Mouse (Mus musculus) limb, embryonic 12.5 days (tissue): ENCODE data around the gene Rasa2. TPM values are rescaled to one million over a fixed set of nuclear protein-coding genes. Genes with fewer than 3 reads are reported as not detected.
"Not testable (repeated sequence)": the region's sequence is repeated elsewhere in the genome, so short reads cannot be mapped to it uniquely, and the experiment has no call there.

Experiments used
- ATAC-seq: fragments of 200-750 bp; cut with Nextera tagmentation; 2 replicates; pipeline ENCODE4 v1.8.0; 2017; ENCODE audit warnings: low read depth, moderate TSS enrichment; ENCODE audit not compliant: insufficient number of reproducible peaks, insufficient read depth, low FRiP score, low TSS enrichment
- H3K27ac ChIP-seq: fragments of 300-500 bp; sonication (generic); 2 replicates; pipeline ENCODE4 v1.5.1; 2016; ENCODE audit warnings: mild to moderate bottlenecking, moderate library complexity
- H3K27me3 ChIP-seq: fragments of 300-500 bp; sonication (generic); 2 replicates; pipeline ENCODE4 v1.6.1; 2016; ENCODE audit warnings: mild to moderate bottlenecking, moderate library complexity
- H3K36me3 ChIP-seq: fragments of 300-500 bp; sonication (generic); 2 replicates; pipeline ENCODE4 v1.6.1; 2016; ENCODE audit warnings: mild to moderate bottlenecking, moderate library complexity
- H3K4me1 ChIP-seq: fragments of 300-500 bp; sonication (generic); replicated peaks from 2 replicates; pipeline ENCODE4 v1.6.1; 2016
- H3K4me2 ChIP-seq: fragments of 300-500 bp; sonication (generic); 2 replicates; pipeline ENCODE4 v1.6.1; 2016; ENCODE audit warnings: mild to moderate bottlenecking, moderate library complexity
- H3K4me3 ChIP-seq: fragments of 300-500 bp; sonication (generic); replicated peaks from 2 replicates; pipeline ENCODE4 v1.5.1; 2016; ENCODE audit warnings: mild to moderate bottlenecking
- H3K9ac ChIP-seq: fragments of 300-500 bp; sonication (generic); replicated peaks from 2 replicates; pipeline ENCODE4 v1.6.1; 2016; ENCODE audit warnings: mild to moderate bottlenecking, moderate library complexity
- H3K9me3 ChIP-seq: fragments of 300-500 bp; sonication (generic); 2 replicates; pipeline ENCODE4 v1.6.1; 2016; ENCODE audit warnings: mild to moderate bottlenecking, moderate library complexity
- WGBS: fragments of 180-500 bp; shearing (Covaris S2); methylation state at CpG from one replicate; pipeline ENCODE4 v1.1.7; 2016; 5-methylcytosine and 5-hydroxymethylcytosine counted together
- polyA plus RNA-seq: library from polyadenylated mRNA; unstranded; fragments of >200 nt; fragmentation: Nextera tagmentation; extraction: Ambion mirVana; gene quantifications from 2 replicates; pipeline ENCODE4 v1.2.1, GENCODE M21; 2016

Rasa2 gene
- polyA plus RNA-seq, 1 experiment from 2014 or later, result 24.0 TPM

GRCm38 (mm10) chr9:96537615-96537919 lies 93.8 kb downstream of the Rasa2 start:
- no peak for ATAC-seq
- no peak overlapping the region for H3K27ac ChIP-seq

GRCm38 (mm10) chr9:96536895-96537614 lies 94.4 kb downstream of the Rasa2 start:
- ATAC-seq, result peak; percentile 67
- Histone ChIP-seq H3K27ac (peak overlapping the region; percentile 56; the same call in 1 of the 2 replicates), H3K27me3 (no peaks in the 10 kb centered on the region)

More at GRCm38 (mm10) chr9:96537615-96537919, 93.8 kb downstream of the Rasa2 start:
- H3K27me3 ChIP-seq, result no peaks in the 10 kb centered on the region
- H3K9me3 ChIP-seq, result no peaks in the 10 kb centered on the region
- WGBS, result 93% methylated on average over 6 of the region's 6 CpGs
- peaks cover 20% of the 10 kb centered on the region for H3K4me1 ChIP-seq
- H3K36me3 ChIP-seq, result peaks cover 17% of the 10 kb centered on the region
- no peak overlapping the region for H3K9ac ChIP-seq
- peak overlapping the region; percentile 74 for H3K4me2 ChIP-seq
- H3K4me3 ChIP-seq, result 0 out of 2 replicates have a peak overlapping the region, but pooled peaks have one; percentile 45

GRCm38 (mm10) chr9:96536093-96536492 lies 95.3 kb downstream of the Rasa2 start:
- 90% methylated on average over 4 of the region's 4 CpGs for WGBS
- H3K4me3 ChIP-seq, H3K36me3 ChIP-seq, H3K4me2 ChIP-seq, H3K27me3 ChIP-seq, H3K27ac ChIP-seq, H3K9me3 ChIP-seq, ATAC-seq, H3K9ac ChIP-seq: not testable (repeated sequence)
- H3K4me1 ChIP-seq, result peaks cover 25% of the 10 kb centered on the region

More at GRCm38 (mm10) chr9:96536895-96537614, 94.4 kb downstream of the Rasa2 start:
- Histone ChIP-seq H3K4me2 (peak overlapping the region; percentile 74), H3K36me3 (peaks cover 12% of the 10 kb centered on the region), H3K9ac (peak overlapping the region; percentile 76), H3K4me1 (peaks cover 21% of the 10 kb centered on the region), H3K4me3 (peak overlapping the region; percentile 45), H3K9me3 (no peaks in the 10 kb centered on the region)
- 21% methylated on average over 37 of the region's 37 CpGs for WGBS

- Histone ChIP-seq H3K4me1 (peaks cover 31% of the 10 kb centered on the region), H3K9me3 (no peaks in the 10 kb centered on the region), H3K27me3 (no peaks in the 10 kb centered on the region), H3K36me3 (no peaks in the 10 kb centered on the region), H3K9ac (no peak overlapping the region), H3K27ac (no peak overlapping the region), H3K4me3 (no peak overlapping the region), H3K4me2 (no peak overlapping the region)
- no peak for ATAC-seq
- 88% methylated on average over 6 of the region's 6 CpGs for WGBS
These were observed 96.0 kb downstream of the Rasa2 start for GRCm38 (mm10) chr9:96535431-96535830.

GRCm38 (mm10) chr9:96534256-96534655 lies 97.2 kb downstream of the Rasa2 start:
- no peak overlapping the region for H3K27ac ChIP-seq
- H3K9ac ChIP-seq, result no peak overlapping the region
- H3K4me1 ChIP-seq, result peaks cover 38% of the 10 kb centered on the region
- no peaks in the 10 kb centered on the region for H3K36me3 ChIP-seq
- no peaks in the 10 kb centered on the region for H3K27me3 ChIP-seq
- ATAC-seq, result no peak
- H3K4me3 ChIP-seq, result no peak overlapping the region
- H3K9me3 ChIP-seq, result no peaks in the 10 kb centered on the region
- 81% methylated on average over 4 of the region's 4 CpGs for WGBS
- H3K4me2 ChIP-seq, result no peak overlapping the region

- no peak for ATAC-seq
- H3K4me3 ChIP-seq, result no peak overlapping the region
- no peak overlapping the region for H3K4me2 ChIP-seq
- no peaks in the 10 kb centered on the region for H3K9me3 ChIP-seq
- H3K9ac ChIP-seq, result no peak overlapping the region
- no peaks in the 10 kb centered on the region for H3K27me3 ChIP-seq
- no peaks in the 10 kb centered on the region for H3K36me3 ChIP-seq
- H3K4me1 ChIP-seq, result peaks cover 38% of the 10 kb centered on the region
- 85% methylated on average over 6 of the region's 6 CpGs for WGBS
- 0 out of 2 replicates have a peak overlapping the region, but pooled peaks have one; percentile 17 for H3K27ac ChIP-seq
These were observed 97.9 kb downstream of the Rasa2 start for GRCm38 (mm10) chr9:96533476-96533875.

GRCm38 (mm10) chr9:96532531-96532930 lies 98.9 kb downstream of the Rasa2 start:
- Histone ChIP-seq H3K9me3 (no peaks in the 10 kb centered on the region), H3K4me3 (no peak overlapping the region), H3K27me3 (no peaks in the 10 kb centered on the region), H3K27ac (peak overlapping the region; percentile 41; the same call in 1 of the 2 replicates), H3K36me3 (no peaks in the 10 kb centered on the region), H3K4me1 (peaks cover 36% of the 10 kb centered on the region), H3K4me2 (no peak overlapping the region), H3K9ac (no peak overlapping the region)
- 71% methylated on average over 4 of the region's 4 CpGs for WGBS
- ATAC-seq, result no peak

GRCm38 (mm10) chr9:96530674-96531081 lies 100.7 kb downstream of the Rasa2 start:
- Histone ChIP-seq H3K4me3 (no peak overlapping the region; the same call in 1 of the 2 replicates), H3K9ac (no peak overlapping the region), H3K27me3 (no peaks in the 10 kb centered on the region), H3K4me2 (peak overlapping the region; percentile 29), H3K9me3 (no peaks in the 10 kb centered on the region), H3K4me1 (peaks cover 26% of the 10 kb centered on the region), H3K36me3 (no peaks in the 10 kb centered on the region), H3K27ac (peak overlapping the region; percentile 12; the same call in 1 of the 2 replicates)
- peak; percentile 76; the same call in 1 of the 2 replicates for ATAC-seq
- WGBS, result 16% methylated on average over 11 of the region's 11 CpGs

- Histone ChIP-seq H3K4me2 (peak overlapping the region; percentile 29), H3K27ac (peak overlapping the region; percentile 12; the same call in 1 of the 2 replicates)
These were observed 101.3 kb downstream of the Rasa2 start for GRCm38 (mm10) chr9:96529961-96530673.

GRCm38 (mm10) chr9:96526011-96526410 lies 105.4 kb downstream of the Rasa2 start:
- Histone ChIP-seq H3K9me3 (no peaks in the 10 kb centered on the region), H3K27ac (no peak overlapping the region), H3K27me3 (no peaks in the 10 kb centered on the region), H3K4me2 (no peak overlapping the region), H3K4me3 (no peak overlapping the region), H3K9ac (no peak overlapping the region), H3K36me3 (no peaks in the 10 kb centered on the region), H3K4me1 (peaks cover 22% of the 10 kb centered on the region)
- ATAC-seq, result no peak
- 82% methylated on average over 4 of the region's 4 CpGs for WGBS

More at GRCm38 (mm10) chr9:96529961-96530673, 101.3 kb downstream of the Rasa2 start:
- no peaks in the 10 kb centered on the region for H3K27me3 ChIP-seq
- H3K4me1 ChIP-seq, result peaks cover 30% of the 10 kb centered on the region
- H3K36me3 ChIP-seq, result no peaks in the 10 kb centered on the region
- H3K9me3 ChIP-seq, result no peaks in the 10 kb centered on the region
- 58% methylated on average over 10 of the region's 10 CpGs for WGBS
- no peak for ATAC-seq
- no peak overlapping the region; the same call in 1 of the 2 replicates for H3K4me3 ChIP-seq
- no peak overlapping the region for H3K9ac ChIP-seq

GRCm38 (mm10) chr9:96524972-96525506 lies 106.4 kb downstream of the Rasa2 start, which contains the start of gene Gm28729:
Gene Gm28729, minus strand, starts transcription at chr9:96525264.
- peaks cover 12% of the 10 kb centered on the region for H3K4me1 ChIP-seq
- no peak within 1 kb of the TSS for H3K27ac ChIP-seq
- no peak within 1 kb of the TSS for H3K9ac ChIP-seq
- H3K4me3 ChIP-seq, result no peak within 1 kb of the TSS
- H3K4me2 ChIP-seq, result no peak within 1 kb of the TSS
- no peaks in the 10 kb centered on the region for H3K27me3 ChIP-seq
- 59% methylated on average over 12 of the region's 12 CpGs for WGBS
- no peaks in the 10 kb centered on the region for H3K9me3 ChIP-seq
- no peaks in the 10 kb centered on the region for H3K36me3 ChIP-seq
- 0 out of 2 replicates have a peak, but pooled peaks have one; percentile 19 for ATAC-seq
